Mouse (Mus musculus) MEL-GATA-1-ER (cell line): ENCODE results near the gene Cep112.

Source experiments
- DNase-seq: peaks from one replicate; pipeline ENCODE4 v3.0.0-alpha.2; 2012; ENCODE audit warnings: low read depth; ENCODE audit errors: extremely low read depth

The Cep112 gene

DNA sequence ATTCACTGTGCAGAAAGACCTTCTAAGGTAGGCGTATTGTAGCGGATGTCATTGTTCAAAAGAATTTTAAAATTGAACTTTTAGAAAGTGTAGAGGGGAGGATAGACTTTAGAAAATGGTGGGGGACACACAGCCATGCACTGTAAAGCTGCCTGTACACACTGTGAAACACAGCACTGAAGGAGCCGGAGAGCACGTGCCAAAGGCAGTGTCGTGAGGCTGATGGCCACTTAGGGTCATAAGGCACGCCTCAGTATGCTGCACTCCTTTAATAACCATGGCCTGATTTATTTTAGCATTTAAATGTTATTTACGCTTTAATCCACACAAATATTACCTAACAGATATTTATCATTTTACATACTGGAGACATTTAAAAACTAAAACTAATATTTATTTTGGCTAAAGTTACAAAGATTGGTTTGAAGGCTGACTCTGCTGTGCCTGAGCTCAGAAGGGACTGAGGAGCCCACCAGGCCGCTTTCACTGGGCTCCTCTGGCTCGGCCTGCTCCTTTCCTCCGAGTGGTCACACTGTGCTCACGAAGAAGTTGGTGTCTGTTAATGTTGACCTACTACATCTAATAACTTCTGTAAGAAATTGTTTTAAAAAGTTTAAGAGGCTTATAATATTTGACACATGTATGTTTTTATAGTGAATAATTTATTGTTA, 19.0 kb downstream of the Cep112 start:
- DNase-seq, result no peak

DNA sequence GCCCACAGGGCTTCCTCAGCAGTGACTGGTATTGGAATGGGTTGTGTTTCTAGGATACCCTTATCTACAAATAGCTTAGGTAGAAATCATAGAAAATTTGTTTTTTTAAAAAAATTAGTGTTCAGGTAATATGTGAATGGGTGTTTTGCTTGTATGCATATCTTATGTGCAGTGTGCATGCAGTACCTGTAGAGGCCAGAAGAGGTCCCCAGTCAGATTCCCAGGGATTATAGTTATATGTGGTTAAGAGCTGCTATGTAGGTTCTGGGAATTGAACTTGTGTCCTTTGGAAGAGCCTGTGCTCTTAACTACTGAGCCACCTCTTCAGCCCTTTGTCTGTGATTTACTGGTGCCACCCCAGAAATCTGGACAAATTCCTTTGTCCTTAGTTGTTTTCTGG, 22.2 kb downstream of the Cep112 start:
- peak; percentile 20 for DNase-seq

DNA sequence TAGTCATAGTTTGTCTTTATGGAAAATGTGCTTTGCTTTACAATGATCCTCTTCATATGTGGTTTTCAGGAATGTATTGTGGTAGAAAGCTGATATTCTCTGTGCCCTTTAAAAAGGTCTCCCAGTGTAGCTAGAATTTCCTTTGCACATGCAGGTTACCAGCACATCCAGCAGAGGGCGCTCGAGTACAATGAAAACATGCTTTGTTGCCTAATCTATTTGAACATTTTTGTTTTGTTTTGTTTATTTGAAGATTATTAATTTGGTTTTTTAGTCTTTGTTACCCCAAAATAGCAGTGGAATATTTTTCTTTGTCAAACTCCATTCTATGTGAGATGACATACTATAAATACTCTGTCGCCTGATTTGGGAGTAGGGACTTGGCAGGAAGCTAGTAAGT, 24.8 kb downstream of the Cep112 start:
- peak; percentile 34 for DNase-seq

DNA sequence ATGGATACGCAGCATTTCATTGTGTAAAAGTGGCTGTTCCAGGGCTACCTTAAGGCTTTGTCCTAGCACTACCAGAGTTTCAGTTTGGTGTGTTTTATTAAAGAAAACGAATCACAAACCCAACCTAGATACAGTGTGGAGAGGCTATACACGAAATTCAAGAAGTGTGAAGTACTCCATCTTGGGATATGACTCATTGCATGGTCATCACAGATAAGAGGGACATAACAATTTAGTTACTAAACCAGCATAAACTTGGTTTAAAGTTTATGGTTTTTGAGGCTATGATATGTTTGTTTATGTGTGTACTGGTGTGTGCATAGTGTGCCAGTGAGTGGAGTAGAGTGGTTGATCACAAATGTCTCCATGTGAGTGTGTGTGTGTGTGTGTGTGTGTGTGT, 34.6 kb downstream of the Cep112 start:
- DNase-seq, result peak; percentile 11

DNA sequence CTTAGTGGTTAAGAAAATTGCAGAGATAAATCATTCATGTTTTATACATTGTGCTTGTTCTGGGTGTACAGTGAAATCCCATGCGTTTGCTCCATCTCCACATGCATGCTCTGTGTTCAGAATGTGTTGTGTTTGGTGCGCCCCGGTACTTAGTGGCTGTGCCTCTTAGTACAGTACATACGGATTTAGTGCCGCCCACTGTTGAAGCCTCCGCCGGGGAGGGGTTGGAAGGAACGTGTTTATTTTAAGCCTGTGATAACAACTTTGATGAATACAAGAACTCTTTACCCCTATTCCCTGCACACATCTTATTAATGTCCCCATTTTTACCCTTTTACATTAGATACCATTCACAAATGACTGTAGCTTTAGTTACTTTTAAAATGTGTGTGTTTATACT, 39.1 kb downstream of the Cep112 start:
- no peak for DNase-seq

DNA sequence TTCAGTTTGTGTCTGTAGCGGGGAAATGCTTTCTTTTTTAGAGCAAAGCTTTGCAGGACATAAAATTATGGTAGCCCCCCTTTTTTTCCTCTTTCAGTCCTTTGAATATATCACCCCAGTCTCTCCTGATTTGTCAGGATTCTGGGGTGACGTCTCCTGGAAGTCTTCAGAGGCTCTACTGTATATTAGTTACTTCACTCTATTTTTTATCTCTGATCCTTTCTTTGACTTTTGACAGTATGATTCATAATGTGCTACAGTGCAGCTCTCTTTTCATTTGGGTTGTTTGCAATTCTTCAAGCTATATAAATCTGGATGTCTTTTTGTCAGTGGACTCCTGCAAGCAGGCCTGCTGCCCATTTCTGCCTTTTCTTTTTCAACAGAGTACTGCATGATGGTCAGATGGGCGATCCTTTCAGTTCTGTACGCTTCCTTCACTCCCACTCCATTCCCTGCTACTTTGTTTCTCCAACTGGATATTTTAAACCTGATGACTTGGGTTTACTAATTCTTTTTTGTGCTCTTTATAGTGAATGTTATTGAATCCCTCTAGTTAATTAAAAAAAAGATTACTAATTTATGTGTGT, 39.8 kb downstream of the Cep112 start:
- no peak for DNase-seq

DNA sequence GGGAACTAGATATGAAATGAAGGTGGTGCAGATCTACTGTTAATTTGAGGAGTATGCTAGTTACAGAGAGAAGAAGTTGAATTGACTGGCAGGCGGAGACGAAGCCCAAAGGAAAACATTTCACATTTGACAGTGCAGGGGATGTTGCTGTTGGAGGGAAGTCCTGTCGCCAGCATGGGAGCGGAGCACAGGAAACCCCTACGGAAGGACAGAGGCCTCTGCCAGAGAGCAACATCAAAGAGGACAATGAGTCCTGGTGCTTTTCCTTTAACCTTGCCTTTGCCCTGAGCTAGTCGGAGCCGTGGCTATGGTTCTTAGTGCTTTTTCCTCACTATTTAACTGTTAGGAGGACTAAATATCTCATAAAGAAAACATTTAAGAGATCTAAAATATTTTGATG, 50.7 kb downstream of the Cep112 start:
- no peak for DNase-seq

DNA sequence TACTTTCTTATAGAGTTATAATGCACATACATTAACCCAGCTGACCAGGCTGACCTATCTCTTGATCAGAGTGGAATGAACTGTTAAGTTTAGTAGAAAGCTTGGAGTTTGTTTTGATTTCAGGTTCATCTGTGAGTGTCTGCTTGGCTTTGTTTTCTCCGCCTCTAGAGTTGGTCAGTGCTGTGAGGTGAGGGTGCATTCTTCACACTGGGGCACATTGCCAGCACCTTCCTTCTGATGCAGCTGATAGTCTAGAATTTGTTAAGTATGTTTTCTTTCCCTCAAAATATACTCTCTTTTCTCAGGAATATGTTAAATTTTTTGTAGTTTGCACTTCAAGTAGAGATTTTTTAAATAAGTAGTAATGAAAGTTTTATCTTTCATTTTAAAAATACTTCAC, 51.2 kb downstream of the Cep112 start:
- DNase-seq, result no peak

DNA sequence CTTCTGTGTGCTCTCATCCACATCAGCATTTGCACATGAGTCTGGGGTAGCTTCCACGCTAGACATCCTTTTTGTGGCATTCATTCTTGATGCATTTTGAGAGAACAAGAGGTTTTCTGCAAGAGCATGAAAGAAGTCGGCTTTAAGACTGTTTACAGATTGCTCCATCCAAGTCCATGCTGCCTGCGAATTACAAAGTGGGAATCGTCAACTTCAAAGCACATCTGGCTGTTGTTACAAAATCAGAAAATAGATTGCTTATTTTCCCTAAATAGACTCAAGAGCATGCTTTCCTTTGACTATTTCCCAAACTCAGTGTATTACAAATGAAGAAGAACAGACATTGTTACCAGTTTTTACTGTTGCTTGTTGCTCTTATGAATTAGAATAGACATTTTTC, 59.0 kb downstream of the Cep112 start:
- DNase-seq, result no peak

DNA sequence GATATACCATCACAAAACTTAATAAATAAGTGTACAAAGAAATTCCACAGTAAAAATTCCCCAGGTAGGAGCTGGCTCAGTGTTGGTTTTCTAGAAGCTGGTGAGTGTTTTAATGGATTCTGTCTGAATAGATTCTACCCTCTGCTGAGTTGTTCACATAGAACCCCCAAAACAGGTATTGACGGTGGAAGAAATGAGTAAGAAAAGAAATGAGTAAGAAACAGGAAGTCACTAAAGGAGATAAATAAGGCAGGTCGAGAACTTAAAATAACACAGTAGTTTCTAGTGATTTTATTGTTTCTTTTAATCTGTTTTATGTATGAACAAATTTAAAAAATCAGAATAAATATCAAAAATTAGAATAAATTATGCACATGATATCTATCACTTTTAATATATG, 63.3 kb downstream of the Cep112 start:
- no peak for DNase-seq

DNA sequence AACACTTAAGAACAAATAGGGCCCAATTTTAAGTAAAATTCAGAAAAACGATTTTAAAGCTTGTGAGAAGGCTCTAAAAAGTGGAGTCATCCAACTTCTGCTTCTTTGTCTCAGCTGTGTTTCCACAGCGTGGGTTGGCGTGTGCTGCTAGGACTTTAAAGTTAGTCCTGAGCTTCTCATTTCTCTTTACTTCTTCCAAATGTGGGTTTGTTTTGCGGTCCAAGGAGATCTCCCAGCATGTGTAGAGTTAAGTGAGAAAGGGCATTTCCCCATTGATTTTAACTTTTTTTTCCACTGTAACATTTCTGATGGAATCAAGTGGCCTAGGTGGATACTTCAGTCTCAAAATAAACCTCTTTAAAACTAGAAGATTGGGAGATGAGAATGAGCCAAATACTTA, 64.9 kb downstream of the Cep112 start:
- no peak for DNase-seq

DNA sequence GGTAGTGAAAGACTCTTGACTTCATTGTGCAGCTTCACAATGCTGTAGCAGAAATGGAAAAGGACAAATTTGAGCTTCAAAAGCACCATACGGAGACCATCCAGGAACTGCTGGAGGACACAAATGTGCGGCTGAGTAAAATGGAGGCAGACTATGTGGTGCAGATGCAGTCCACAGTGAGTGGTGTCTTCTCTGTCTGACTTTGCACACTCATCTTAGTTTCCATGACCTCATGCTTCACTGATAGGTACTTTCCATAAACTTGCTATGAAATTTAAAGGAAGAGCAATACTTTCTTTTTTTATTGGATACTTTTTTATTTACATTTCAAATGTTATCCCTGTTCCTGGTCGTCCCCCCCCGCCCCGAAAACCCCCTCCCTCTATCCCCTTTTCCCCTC, 83.2 kb downstream of the Cep112 start:
- DNase-seq, result no peak

DNA sequence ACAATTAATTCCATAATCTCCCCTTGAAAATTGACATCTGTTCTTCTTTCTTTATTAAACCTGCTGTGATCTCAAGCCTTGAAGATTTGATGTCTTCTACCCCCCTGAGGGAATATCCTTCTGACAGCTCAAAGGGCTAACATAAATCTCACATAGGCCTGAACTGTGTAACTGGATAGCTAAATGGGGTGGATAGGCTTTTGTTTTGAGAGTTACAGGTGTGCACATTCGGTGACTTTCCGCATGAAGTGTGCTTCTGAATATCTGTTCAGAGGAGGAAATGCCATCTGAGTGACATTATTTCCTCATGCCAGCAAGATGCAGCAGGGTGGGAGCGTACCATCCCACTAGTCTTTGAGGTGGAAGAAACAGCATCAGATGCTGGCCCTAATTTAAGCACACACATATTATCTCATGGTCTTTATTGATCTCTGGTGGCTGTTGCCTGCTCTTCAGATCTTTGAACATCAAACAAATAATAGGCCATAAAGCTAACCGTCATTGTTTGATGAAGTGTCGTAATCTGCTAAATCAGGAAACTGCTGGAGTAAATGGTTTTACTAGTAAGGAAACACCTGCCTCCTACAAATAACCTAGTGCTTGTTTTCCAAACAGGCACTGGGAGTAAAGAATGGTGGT, 102.9 kb downstream of the Cep112 start:
- DNase-seq, result no peak

DNA sequence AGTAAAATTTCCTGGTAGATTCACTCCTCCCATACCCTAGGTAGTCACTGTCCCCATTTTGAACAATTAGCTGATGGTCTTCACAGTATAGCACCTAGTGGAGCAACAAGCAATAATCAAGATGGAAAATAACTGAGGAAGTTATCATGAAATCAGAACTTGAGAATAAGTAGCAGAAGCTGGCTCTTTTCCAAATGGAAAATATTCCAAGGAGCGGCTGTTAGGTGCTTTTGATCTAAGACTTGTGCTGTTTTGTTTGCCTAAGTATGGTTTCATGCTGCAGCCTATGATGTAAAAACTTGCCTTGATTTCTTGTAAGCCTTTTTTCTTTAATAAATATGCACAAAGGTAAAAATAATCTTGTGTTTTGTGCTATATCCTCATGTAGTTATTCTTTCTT, 107.9 kb downstream of the Cep112 start:
- DNase-seq, result no peak

DNA sequence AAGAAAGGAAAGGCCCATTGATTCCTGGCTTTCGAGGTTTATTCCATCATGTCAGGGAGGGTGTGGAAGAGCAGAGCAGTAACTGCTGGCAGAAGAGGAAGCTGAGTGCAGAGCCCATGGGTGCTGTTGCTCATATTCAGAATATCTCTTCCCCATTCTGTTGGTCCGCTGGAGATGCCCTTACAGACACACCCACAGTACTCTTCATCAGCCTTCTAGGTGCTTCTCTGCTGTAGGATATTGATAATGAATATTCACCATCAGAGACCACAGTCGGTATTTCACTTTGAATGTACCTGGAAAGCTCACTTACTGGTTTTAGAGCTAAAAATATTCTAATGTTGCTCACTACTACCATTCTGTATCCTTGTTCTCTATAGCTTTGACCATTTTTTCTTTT, 109.0 kb downstream of the Cep112 start:
- DNase-seq, result peak; percentile 8

DNA sequence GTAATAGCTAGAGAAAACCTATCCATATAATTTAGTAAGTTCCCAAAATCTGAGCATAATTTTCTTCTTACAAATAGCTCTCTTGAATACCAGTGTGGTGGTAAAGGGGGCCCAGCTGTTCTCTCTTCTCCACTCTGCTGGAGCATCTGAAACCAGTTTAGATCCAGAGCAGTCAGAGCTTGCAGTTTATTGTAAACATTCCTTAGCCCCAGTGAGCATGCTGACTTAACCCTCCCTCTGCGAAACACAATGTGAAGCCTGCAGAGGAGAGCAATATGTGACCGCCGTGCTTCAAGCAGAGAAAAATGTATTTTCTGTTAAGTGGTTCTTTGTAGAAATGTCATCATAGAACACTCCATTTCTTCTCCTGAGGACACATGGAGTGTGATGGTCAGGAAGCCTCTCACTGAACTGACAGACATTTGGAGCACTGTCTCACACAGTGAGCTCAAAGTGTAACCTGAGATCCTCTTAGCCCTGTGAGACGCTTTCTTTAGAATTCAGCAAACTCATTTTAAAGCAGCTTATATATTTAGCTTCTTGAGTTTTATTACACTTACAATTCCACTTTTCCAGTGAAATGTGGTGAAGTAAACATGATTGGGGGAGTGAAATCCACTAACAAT, 128.1 kb downstream of the Cep112 start:
- DNase-seq, result no peak

DNA sequence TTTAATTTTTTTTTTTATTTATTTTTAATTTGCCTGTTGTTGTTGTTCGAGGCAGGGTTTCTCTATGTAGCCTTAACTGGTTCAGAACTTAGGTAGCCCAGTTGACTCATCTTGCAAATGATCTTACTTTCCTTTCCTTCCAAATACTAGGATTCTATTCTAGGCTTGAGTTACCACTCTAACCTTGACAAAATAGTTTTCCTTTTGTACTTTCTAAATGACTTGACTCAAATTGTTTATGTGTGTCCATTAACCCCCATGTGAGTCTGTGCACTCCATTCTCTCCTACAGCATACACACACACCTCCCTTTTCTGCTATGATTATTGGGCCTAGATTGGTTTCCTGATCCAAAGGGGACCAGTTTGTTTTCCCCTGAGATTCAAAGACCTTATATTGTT, 128.9 kb downstream of the Cep112 start:
- no peak for DNase-seq

DNA sequence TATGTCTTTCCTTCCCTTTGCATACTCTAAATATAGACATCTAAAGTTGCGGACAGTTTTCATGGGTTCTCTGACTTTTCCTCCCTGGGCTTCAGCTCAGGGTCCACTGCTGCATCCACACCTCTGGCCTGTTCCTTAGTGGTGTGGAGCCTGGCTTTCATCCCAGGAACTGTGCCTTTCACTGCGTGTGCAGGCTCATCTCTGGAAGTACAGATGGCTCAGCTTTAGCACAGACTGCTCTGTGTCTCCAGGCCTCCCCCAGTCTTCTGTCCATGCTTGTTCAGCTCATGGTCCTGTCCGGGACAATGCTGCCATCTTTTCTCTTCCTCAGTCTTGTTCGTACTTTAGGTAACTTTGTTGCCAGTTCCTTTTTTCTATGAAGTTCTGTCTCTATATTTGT, 133.6 kb downstream of the Cep112 start:
- no peak for DNase-seq

DNA sequence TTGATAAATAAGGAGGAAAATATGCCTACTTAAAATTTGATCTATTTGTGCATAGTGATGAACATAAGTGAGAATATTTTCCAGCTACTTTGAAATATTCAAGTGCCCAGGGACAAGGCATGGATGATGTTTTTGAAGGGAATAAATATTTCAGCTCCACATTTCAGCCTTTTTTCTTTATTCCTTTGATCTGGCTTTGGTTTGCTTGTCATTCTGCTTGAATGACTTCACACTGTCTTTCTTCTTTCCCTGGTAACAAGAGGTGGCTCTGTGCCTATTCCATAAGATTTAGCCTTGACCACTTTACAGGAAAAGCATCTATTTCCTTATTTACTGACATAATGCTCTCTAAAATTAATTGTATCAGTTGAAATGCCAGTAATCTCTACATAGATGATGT, 134.5 kb downstream of the Cep112 start:
- no peak for DNase-seq

DNA sequence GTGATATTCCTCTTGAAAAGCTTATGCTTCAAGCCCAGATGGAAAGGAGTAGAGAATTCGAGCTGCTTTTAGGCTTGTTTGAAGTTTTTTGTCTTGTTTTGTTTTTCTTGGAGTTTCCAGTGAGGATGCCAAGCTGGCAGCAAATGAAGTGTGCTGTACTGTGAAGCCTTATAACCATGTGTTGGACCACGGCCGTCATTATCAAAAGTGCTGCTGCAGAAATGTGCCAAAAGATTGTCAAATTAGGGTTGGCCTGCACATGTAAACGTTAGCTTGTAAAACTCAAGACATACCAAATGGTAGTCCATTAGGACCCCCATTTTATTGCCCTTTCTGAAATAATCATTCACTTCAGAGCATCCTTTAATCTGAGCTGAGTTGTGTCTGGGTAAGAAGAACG, 137.1 kb downstream of the Cep112 start:
- no peak for DNase-seq

DNA sequence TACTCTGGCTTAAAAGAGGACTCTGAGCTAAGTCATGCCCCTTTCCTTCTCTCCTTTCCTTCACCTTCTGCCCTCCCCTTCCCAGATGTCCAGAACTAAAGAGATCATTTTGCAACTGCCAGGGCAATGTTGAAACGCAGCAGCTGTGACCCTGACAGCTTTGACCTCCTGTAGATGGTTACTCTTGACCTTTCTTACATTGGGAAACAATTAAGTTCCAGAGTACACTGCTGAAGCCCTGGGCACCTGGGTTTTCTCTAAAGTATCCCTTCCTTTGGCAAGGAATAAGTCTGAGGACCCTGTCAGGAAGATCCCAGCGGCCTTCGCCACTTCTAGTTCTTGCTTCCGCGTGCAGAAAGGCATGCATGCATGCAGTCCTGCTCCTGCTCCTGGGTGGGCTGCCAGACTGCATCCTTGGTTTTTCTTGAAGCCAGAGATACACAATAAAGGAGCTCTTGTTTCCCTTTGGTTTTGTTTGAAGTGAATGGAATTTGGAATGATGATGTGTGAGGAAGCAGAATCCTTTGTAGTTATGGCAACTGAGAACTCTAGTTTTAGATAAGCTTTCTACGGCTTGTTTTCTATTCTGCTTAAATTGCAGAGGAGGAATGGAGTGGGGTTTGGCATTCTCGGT, 161.7 kb downstream of the Cep112 start:
- DNase-seq, result no peak
